Mouse (Mus musculus) kidney, adult 8-10 months (tissue): Measurements from ENCODE around the gene Ltbp4.
A peak's percentile ranks its signal among the peaks of the same experiment; 100 is the strongest.

Source experiments
- DNase-seq, 2 experiments: peaks; one replicate each; pipeline ENCODE4 v3.0.0; 2022

Ltbp4 gene

DNA sequence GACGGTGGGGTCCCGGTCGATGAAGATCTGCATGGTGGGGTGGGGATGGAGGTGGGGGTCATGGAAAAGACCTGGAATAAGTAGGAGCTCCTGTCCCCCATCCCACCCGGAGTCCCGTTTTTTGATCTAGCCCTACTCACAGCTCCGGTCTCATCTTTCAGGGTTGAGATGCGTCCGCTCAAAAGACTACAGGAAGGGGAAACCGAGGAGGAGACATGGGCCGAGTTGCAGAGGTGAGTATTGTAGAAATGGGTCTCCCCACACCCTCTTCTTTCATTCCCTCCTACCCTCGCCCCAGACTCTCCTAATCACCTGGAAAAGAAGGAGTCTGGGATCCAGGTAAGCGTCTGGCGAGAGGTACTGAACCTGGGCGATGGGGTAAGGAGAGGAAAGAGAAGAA lies 17.8 kb upstream of the Ltbp4 start:
- no peak for DNase-seq

DNA sequence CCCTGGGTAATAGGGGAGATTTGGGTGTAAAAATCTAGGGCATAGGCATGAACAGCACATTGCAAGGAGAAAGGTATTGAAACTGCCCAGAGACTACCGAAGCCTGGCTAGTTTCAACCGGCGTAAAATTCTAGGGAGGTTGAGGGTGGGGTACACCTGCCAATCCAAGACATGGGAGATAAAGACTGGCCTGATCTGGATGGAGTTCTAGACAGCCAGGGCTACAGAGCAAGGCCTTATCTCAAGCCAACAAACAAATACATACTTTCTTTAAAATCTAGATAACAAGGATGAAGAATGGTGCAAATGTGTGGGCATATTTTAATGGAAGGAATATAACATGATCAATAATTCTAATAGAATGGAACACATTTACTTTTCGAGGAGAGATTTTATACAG lies 17.3 kb upstream of the Ltbp4 start:
- no peak for DNase-seq

DNA sequence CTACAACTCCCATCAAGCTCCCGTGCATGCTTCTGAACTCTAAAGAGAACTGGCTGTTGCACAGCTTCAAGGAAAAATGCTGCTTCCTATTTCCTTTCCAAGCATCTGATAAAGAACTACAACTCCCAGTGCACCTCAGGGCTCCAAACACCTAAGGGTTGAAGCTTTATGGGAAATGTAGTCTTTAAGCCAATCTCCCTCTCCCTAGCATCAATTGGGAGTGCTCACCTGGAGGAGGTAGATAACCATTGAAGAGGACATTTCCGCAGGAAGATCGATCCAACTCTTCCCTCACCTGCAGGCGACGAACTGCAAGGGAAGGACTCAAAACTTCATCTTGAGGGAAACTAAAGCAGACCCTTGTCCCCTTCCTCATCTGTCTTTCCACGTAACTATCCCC lies 16.7 kb upstream of the Ltbp4 start:
- DNase-seq, result peak in 1 of 2 experiments; percentile 67

DNA sequence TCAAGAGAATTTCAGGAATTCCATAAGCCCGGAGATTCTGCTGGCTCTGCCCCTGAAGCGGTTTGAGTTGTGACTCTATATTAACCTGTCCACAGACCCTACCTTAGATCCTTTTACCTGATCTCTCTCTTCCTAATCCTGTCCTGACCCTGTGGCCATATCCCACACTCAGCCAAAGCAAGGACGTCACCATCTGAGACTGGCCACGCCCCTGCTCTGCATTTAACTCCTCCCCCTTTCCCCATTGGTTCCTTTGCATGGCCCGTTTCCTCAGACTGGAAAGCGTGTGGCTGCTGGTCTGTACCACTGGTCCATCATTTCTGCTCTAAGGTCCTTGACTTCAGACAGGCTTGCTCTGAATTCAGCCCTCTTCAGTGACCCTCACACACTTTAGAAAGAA lies 8.0 kb upstream of the Ltbp4 start:
- no peak for DNase-seq

DNA sequence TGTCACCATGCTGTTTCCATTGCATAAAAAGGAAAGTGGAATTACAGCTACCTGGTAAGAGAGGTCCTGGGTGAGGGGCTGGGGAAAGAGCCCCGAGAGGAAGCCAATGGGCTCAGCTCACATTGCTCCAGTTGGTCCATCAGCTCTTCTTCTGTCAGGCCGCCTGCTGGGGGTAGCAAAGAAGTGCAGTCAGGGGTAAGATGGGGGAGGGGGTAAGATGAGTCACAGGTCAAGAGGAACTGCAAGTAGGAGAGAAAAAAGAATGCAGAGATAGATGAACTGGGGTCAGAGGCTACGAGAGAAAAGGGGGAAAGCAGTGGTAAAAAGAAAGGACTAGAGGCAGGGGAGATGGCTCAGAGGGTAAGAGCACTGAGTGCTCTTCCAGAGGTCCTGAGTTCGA lies 5.1 kb upstream of the Ltbp4 start:
- DNase-seq, result no peak

DNA sequence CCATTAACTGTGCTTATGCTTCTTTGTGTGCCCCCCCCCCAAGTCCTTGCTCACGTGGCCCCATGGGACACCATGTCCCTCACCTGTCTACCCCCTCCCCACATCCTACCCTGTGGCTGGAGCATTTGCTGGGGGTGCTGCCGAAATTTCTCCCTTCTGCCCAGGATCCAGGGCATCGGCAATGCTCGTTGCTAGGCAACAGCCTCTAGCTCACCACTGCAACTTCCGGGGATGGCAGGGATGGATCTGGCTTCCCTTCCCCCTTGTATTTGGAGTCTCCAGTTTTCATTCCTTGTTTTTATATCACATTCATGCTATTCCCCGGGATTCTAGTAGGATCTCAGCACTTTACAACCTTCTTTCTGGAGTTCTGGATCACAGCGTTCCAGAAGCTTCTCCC lies 2.0 kb upstream of the Ltbp4 start:
- no peak for DNase-seq

DNA sequence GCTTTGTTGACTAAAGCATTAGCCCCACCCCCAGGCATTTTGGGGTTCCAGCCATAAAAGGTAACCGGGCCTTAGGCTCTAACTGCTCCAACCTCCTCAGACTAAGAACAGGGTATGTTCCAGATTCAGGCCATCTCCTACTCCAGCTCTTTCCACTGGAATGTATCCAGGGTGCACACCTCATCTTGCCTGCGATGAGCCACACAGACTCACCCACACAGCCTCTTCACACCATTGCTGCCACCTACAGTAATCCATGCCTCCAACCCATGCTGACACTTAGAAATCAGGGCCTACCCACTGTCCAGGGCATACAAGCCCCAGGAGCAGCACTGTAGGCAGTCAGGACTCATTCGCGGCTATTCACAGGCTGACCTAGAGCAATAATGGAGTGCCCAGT lies 1.6 kb upstream of the Ltbp4 start:
- DNase-seq, result no peak

DNA sequence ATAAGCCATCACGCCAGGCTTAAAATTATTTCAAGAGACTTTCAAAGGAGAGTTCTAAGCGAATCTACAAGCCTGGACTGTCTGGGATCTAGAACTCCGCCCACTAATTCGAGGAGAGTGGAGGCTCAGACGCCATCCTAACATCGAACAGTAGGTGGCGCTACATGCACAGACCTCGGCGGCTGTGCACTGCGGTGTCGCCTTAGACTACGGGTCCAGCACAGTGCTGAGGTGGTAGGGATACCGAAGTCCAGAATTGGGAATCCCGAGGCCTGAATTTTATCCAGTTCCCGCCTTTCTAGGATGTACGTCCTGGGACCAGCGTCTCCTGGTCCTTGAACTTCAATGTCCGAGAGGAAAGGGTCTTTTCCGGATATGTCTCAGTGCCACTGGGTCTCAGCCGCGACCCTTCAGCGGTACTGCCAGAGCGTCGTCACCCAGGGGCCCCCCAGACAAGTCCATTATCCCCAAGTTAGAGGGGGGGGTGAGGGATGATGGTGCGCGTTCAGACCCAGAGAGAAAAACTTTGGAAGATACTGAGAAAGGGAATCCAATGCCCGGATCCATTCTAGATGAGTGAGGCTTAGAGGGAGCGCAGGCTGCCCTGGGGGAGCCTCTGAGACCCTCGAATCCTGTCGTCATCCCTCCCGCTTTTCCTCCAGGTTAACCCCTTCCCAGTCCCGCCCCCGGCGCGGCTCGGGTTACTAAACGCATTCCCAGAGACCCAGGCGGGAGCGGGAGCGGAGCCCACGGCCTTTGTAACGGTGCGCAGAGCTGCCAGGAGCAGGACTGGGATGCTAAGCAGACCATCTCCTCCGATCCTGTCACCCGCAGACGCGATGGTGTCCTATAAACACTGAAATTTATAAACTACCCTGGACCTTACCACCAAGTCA lies 1.3 kb downstream of the Ltbp4 start:
- DNase-seq, result peak; percentile 80 to 93

DNA sequence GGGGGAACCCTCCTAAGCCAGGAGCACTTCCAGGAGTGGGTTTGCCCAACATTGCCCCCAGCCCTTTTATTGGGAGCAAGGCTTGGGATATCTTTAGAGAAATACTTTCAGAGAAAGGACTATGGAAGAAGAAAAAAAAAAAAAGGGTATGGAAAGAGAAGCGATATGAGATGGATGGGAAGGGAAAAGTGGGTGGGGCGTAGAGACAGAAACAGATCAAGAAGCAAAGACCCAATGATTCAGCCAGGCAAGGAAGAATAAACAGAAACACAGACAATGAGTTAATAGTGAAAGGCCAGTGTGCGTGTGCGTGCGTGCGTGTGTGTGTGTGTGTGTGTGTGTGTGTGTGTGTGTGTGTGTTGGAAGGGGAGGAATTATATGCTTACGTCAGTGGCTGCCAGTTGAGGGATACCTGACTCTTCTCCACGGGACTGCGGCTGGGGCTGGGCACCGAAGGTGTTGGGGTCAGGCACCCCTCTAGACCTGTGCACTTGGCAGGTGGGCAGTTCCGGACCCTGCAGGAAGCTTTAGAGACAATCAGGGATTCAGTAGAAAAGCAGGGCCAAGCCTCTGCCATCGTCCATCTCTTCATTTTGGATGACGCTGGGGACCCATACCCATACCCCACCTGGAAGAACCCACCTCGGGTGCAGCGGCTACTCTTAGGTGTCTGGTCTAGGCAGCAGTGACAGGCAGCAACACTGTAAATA lies 2.3 kb downstream of the Ltbp4 start:
- DNase-seq, result no peak

DNA sequence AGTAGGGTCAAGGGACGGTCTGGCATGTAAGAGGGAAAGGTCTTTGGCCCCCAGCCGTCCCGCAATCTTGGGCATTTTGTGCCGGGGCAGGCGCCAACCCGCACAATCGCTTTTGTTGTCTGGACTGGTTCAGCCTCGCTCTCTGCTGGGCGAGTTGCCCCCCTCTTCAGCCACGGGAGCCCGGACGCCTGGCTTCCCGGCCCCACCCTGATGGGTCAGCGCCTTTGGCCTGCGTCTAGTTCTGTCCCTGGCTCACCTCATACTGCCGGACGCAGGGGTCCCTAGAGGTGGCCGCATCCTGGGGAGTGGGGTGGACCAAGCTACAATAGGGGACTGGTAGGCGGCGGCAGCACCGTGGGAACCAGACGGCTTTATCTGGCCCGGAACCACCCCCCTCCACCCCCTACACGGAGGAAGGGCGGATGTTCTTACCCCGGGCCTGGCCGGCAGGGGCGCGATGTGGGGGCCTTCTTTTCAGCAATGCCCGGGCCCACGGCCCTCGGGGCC lies 3.0 kb downstream of the Ltbp4 start:
- no peak for DNase-seq

DNA sequence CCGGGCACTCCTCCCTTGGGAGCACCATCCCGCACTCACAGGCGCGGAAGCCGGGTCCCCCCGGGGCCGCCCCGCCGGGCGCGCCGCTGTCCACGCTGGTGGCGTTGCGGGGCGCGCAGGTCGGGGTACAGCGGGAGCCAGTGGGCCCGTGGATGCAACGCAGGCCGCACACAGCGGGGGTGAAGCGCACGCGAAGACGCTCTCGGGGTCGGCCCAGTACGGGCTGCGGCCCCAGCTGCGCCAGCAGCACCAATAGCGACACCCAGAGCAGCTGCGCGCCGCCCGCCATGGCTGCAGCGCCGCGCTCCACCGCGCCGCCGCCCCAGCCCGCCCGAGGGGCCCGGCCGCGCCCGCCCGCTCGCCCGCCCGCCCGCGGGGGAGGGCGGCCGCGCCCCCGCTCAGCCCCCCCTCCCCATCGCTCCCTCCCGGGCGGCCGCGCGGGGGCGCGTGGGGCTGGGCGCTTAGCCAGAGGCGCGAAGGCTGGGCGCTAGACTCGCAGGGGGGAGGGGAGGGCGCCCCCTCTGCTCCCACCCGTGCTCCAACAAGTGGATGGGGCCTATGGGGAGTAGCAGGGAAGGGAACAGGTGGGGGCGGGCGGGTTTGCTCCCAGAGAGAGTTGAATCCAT lies 4.1 kb downstream of the Ltbp4 start:
- DNase-seq, result no peak

DNA sequence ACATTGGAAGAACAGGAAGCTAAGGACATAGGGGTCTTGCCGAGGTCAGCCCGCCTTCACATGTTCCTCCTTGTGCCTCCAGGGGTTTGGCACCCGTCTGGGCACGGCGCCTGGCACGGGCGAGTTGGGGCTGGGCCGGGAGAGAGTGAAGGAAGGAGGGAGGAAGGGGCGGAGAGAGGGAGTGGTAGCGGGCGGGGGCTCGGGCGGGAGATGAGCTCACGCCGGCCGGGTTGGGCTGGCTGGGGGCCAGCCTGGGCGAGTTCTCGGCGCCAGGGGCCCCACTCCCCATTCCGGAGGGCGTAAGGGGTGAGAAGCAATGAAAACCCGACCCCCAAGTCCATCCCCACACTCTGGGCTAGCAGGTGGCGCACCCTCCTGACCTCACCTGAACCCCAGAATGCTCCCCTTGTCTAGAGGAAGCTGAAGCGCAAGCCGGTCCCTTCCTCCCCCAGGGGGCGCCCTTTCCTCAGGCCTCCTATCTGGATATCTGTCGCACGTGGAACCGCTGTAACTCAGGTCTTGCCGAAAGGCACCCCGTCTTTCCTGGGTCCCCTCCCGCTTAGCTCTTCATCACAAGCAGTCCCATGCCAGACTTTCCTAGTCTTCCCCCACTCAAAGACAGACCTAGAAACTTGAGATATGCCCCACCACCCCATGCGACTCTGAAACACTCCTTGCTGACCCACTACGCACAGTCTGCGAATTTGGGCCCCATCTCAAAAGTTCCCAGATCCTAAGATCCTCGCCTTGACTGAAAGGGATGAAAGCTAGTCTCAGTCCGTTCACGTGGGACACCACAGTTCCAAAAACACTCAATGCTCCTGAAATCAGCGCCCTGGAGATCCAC lies 4.9 kb downstream of the Ltbp4 start:
- DNase-seq, result peak; percentile 81 to 91

DNA sequence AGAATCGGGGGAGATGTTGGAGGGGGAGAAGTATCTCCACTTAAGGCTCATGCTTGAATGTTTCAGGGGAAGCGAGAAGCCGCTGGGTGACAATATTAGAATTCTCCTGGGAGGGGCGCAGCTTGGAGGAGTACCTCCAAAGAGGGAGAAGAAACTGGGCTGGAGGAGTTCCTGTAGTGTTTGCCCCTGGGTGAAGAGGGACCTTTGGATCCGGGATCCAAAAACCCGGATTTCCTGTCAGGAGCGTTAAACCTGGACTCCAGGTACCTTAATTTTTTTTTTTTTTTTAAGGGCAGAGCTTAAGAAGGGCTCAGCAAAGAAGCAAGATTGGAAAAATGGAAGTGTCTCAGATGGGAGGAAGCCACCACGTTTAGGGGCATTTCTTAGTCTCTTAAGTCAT lies 5.6 kb downstream of the Ltbp4 start:
- no peak for DNase-seq

DNA sequence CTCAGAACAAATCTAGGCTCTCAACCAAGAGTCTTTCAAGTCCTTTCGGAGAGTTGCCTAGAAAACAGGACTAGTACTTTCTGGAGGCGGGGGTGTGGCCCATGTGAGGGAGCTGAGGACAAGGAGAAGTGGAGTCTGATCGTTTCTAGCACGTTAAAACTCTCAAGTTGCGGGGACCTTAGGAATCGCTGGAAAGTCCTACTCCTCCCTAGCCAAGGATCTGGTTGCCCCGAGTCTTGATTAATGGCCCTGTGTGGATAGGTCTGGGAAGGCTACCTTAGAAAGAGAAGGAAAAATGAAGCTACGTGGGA lies 6.0 kb downstream of the Ltbp4 start:
- no peak for DNase-seq

DNA sequence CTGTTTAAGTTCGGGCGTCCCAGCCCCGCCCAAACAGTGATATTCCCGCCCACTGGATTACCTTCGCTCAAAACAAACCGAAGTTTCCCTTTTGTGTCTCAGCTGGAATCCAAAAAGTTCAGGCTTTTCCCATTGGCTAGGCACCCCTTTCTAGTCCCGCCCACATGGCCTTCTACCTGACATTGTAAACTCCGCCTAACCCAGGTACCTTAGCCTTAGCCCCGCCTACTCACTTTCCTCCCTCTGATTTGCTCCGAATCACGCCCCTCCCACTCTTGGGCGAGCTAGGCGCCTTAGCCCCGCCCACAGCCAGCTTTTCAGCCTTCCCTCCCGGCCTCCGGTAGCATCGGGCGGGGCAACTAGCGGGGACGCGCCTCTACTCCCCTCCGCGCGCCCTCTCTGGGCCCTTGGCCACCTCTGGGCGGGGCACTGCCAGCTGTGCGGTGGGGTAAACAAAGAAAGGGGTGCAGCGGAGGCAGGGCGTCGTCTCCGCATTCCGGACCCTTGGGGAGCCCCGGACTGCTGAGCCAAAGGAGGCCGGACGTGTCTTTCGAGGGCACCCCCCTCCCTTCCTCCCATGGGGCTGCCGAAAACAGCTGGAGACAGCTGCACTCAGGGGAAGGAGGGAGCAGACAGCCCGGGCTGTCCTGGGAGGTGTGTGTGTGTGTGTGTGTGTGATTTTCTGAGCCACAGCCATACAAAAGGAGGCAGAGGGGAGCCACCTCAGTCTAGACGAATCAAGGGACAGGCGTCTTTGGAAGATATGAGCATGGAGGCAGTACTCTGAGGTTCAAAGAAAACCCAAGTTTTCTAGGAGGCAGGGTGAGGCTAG lies 6.6 kb downstream of the Ltbp4 start:
- DNase-seq, result peak; percentile 96 to 97

DNA sequence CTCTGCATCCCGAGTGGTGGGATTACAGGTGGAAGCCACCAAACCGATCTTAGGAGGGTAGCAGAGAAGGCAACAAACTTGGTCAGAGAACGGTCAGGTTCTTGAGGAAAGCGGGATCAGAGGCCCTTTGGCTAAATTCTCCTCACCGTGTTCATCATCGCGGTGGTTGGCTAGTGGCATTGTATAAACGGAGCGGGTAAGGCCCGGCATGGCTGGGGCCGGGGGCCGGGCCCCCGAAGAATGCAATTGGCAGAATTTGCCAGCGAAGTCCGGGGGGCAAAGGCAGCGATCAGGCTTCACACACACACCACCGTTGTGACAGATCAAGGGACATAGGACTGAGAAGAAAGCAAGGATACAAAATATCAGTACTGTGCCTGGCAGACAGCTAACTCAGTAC lies 7.5 kb downstream of the Ltbp4 start:
- no peak for DNase-seq

DNA sequence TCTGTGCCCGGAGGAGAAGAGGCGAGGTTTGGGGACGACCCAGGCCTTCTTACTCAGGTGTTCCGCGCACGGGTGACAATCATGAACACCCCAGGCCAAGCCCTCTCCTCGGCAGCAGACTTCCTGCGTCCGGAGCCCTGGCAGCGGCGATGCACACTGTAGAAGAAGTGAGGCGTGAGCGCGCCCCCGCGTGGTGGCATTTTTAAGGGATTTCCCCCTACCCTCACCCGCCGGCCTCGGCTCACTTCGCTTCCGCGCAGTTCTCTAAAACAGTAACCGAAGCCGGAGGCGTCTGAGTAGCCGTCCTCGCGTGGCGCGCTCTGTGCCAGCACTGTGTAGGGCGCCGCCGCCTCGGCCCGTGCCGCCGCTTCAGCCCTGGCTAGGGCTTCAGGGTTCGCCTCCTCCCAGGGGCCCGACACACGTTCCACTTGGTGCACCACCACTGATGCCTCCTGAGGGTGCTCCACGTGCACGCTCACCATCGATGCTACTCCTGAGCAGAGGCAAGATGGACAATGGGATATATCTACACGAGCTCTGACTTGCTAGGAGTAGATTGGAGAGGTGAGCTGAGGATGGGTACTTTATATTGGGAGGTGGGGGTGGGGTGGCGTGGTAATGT lies 8.1 kb downstream of the Ltbp4 start:
- peak; percentile 72 to 89 for DNase-seq

DNA sequence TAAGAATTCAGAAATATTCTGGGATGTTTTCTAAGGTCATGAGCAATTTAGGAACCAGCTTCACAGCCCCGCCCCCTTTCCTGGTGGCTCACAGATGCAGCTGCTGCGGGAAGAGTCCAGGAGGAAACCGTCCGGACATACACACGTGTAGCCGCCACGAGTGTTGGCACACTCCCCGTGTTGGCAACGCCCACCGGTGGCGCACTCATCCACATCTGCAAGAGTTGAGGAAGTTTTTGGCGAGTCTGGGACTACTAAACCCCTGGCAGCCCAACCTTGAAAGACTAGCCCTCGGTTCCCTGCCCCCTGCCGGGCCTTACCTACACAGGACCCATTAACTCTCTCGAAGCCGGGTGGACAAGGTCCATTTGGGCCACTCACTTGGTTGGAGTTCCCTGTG lies 8.8 kb downstream of the Ltbp4 start:
- DNase-seq, result peak; percentile 63 to 67

DNA sequence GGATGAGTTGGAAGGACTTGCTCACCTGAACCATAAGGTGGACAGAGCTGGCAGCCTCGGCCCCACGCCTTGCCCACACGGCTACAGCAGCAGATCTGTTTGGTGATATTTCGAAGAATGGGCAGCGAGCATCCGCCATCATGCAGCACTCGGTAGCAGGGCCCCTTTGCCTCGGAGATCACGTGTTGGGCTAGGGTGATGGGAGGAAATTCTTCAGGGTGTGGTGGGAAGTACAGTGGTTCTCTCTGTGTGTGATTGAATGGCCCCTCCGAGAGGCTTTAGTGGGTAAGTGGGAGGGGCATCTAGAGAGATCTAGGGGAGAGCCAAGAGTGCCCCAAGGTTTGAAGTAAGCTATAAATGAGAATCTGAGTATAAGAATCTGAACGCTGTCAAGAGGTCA lies 9.3 kb downstream of the Ltbp4 start:
- DNase-seq, result peak in 1 of 2 experiments; percentile 30

DNA sequence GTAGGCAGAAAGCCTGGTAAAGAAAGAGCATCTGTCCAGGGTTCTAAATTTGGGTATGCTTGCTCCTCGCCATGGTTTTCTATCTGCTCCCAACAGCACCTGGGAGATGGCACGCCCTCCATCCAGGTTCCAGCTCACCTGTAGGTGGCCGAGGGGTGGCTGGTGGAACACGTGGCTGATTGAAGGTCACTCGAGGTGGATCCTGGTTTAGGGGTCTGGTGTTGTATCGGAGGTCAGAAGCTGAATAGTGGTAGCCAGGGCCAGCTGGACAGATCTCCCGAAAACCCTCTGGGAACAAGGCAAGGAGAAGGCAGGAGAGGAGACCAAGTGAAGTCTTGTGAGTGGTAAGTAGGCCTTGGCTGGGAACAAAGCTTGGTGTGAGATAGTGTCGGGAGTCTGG lies 10.0 kb downstream of the Ltbp4 start:
- no peak for DNase-seq

DNA sequence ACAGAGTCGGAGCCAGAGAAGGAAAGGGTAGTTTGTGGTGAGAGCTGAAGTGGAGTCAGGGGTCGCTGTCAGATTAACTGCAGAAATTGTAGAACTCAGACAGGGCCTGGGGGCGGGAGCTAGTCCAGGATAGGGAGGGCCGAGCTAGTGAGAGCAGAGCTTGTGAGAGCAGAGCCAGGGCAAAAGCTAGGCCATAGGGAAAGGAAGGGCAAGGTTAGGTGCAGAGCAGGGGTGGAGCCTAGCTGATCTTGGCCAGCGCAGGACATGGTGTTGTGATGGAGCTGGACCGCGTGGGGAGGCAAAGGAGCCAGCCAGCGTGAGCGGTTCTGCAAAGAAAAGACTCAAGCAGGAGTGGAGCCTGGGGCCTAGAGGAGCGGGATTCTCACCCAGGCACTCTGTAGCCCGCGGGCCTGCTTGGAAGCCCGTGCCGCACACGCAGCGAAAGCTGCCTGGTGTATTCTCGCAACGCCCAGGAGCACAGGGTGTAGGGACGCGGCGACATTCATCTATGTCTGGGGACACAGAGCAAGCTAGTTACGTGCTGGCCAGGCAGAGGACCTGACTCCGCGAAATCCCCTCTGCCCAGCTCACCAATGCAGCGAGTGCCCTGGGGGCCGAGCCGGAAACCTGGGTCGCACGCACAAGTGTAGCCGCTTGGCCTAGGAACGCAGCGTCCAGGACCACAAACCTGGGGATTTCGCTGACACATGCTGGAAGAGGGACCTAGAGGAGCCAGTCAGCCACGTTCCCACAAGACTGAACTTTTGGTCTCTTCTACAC lies 11.2 kb downstream of the Ltbp4 start:
- peak; percentile 44 to 65 for DNase-seq
